Mouse (Mus musculus) G1E (cell line): Measurements from ENCODE around the gene Etl4.

Experiments
- CTCF ChIP-seq: IDR thresholded peaks from 2 replicates; pipeline ENCODE4 v1.5.1; 2012; ENCODE audit warnings: low read depth, low read length, inconsistent platforms, mixed read lengths
- GATA1 ChIP-seq: IDR thresholded peaks from 2 replicates; pipeline ENCODE4 v1.6.1; 2012; ENCODE audit warnings: borderline replicate concordance, low read length, inconsistent platforms, mixed read lengths
- POLR2AphosphoS5 ChIP-seq: IDR thresholded peaks from 2 replicates; pipeline ENCODE4 v1.6.1; 2012; ENCODE audit warnings: low read depth, low read length, inconsistent platforms; ENCODE audit not compliant: insufficient replicate concordance
- TAL1 ChIP-seq: conservative IDR thresholded peaks from 2 replicates; pipeline ENCODE4 v1.6.1; 2012; ENCODE audit warnings: low read depth, low read length, inconsistent platforms, mixed read lengths

- TF ChIP-seq CTCF (no peak), GATA1 (no peak), POLR2AphosphoS5 (no peak), TAL1 (no peak)
Observed at GRCm38 (mm10) chr2:20072377-20072776, 162.8 kb downstream of the Etl4 start.
